Mouse (Mus musculus): ENCODE measurements at regions not wholly inside any gene's neighbourhood (a gene's known extent, or its start where the extent isn't known, plus 50 kb on each side); places are given as distances from the start of the nearest gene placed in this dataset.

GRCm38 (mm10) chr6:143288491-143289130 lies 121.6 kb downstream of the Etnk1 start:
- TF ChIP-seq CTCF (IDR thresholded peaks at IDR 0.05; ENCODE audit: low read depth, low read length) = no peak
- no peak for TF ChIP-seq POLR2A (IDR thresholded peaks at IDR 0.05; ENCODE audit: borderline replicate concordance, low read depth, low read length)
